Mouse (Mus musculus): ENCODE measurements around the gene Apol8. TPM values are rescaled to one million over a fixed set of nuclear protein-coding genes. Genes with fewer than 3 reads are reported as not detected.

Gene Apol8
- polyA plus RNA-seq, 1 experiment from 2014 or later, result not detected

GRCm38 (mm10) chr15:77799491-77800474 is 43.0 kb upstream of the Apol8 start:
- Histone ChIP-seq H3K9ac (ENCODE audit: low read depth, low read length) (0 out of 2 replicates have a peak overlapping the region, but pooled peaks have one; percentile 46), H3K36me3 (ENCODE audit: control insufficient read depth, insufficient read depth, low read length) (peaks cover 26% of the 10 kb centered on the region), H3K27ac (replicated peaks; ENCODE audit: low read depth, low read length) (peak overlapping the region; percentile 88), H3K4me1 (ENCODE audit: control insufficient read depth, insufficient read depth, low read length) (peaks cover 24% of the 10 kb centered on the region), H3K9me3 (ENCODE audit: control insufficient read depth, low read length) (no peaks in the 10 kb centered on the region), H3K4me2 (ENCODE audit: low read depth, low read length) (no peak overlapping the region), H3K27me3 (replicated peaks; ENCODE audit: control insufficient read depth, insufficient read depth, low read length) (no peaks in the 10 kb centered on the region), H3K4me3 (ENCODE audit: low read depth, low read length) (no peak overlapping the region)
- ATAC-seq (ENCODE audit: low read depth) (no peak), DNase-seq (ENCODE audit: low spot score) (no peak)
- WGBS, result 79% methylated on average over 8 of the region's 8 CpGs

GRCm38 (mm10) chr15:77798664-77799490 is 42.1 kb upstream of the Apol8 start:
- H3K4me3 ChIP-seq (ENCODE audit: low read depth, low read length), result no peak overlapping the region
- H3K9me3 ChIP-seq (ENCODE audit: control insufficient read depth, low read length), result no peaks in the 10 kb centered on the region
- H3K4me2 ChIP-seq (ENCODE audit: low read depth, low read length), result peak overlapping the region; percentile 7
- peak; percentile 93 for ATAC-seq (ENCODE audit: low read depth)
- no peaks in the 10 kb centered on the region for H3K27me3 ChIP-seq (replicated peaks; ENCODE audit: control insufficient read depth, insufficient read depth, low read length)
- 14% methylated on average over 14 of the region's 14 CpGs for WGBS
- peak; percentile 92 for DNase-seq (ENCODE audit: low spot score)
- peak overlapping the region; percentile 88 for H3K27ac ChIP-seq (replicated peaks; ENCODE audit: low read depth, low read length)
- peak overlapping the region; percentile 46 for H3K9ac ChIP-seq (ENCODE audit: low read depth, low read length)
- peaks cover 18% of the 10 kb centered on the region for H3K36me3 ChIP-seq (ENCODE audit: control insufficient read depth, insufficient read depth, low read length)
- H3K4me1 ChIP-seq (ENCODE audit: control insufficient read depth, insufficient read depth, low read length), result peaks cover 24% of the 10 kb centered on the region

DNA sequence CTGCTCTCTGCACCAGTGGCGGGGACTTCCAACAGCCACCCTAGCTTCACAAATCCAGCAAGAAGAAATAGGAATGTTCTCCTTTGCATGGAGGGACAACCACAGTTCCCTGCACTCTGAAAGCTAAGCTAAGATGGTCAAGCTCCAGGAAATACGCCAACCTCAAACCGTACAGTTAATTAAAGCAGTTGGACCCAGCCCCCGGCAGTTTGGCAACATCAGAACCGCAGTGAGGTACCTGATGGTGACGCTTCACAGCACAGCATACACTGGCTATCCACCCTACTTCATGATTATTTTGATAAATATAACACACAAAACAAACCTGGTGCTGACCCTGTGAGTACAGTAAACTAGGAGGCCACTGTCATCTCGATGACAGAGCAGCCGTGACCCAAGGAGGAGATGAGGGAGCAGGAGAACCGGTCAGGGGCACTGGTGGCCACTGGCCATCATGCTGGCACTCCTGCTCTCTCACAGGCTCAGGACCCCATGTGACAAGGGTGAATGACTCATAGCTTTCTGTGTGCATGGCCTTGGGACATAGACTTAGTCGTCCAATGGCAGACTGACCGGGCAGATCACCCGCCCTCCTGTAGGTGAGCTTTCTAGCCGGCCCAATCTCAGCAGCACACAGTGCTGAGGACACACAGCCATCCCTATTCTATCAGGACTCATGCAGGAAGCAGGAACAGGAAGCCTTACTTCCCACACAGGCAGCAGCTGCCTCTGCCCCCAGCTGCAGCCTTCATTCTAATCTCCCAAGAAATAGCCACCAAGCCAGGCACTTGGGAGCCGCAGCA is 41.0 kb upstream of the Apol8 start:
- Histone ChIP-seq H3K27ac (replicated peaks; ENCODE audit: low read depth, low read length) (peak overlapping the region; percentile 88), H3K27me3 (replicated peaks; ENCODE audit: control insufficient read depth, insufficient read depth, low read length) (no peaks in the 10 kb centered on the region), H3K4me3 (ENCODE audit: low read depth, low read length) (no peak overlapping the region), H3K9me3 (ENCODE audit: control insufficient read depth, low read length) (no peaks in the 10 kb centered on the region), H3K4me1 (ENCODE audit: control insufficient read depth, insufficient read depth, low read length) (peaks cover 24% of the 10 kb centered on the region), H3K4me2 (ENCODE audit: low read depth, low read length) (0 out of 2 replicates have a peak overlapping the region, but pooled peaks have one; percentile 10), H3K36me3 (ENCODE audit: control insufficient read depth, insufficient read depth, low read length) (peaks cover 11% of the 10 kb centered on the region), H3K9ac (ENCODE audit: low read depth, low read length) (peak overlapping the region; percentile 46; the same call in 1 of the 2 replicates)
- 75% methylated on average over 11 of the region's 14 CpGs for whole genome bisulfite sequencing
- no peak for DNase-seq (ENCODE audit: low spot score)
- no peak for ATAC-seq (ENCODE audit: low read depth)

- Histone ChIP-seq H3K36me3 (ENCODE audit: control insufficient read depth, insufficient read depth, low read length) (peaks cover 21% of the 10 kb centered on the region), H3K27me3 (replicated peaks; ENCODE audit: control insufficient read depth, insufficient read depth, low read length) (no peaks in the 10 kb centered on the region), H3K9me3 (ENCODE audit: control insufficient read depth, low read length) (no peaks in the 10 kb centered on the region), H3K9ac (ENCODE audit: low read depth, low read length) (no peak overlapping the region), H3K4me2 (ENCODE audit: low read depth, low read length) (no peak overlapping the region), H3K4me1 (ENCODE audit: control insufficient read depth, insufficient read depth, low read length) (peaks cover 24% of the 10 kb centered on the region), H3K4me3 (ENCODE audit: low read depth, low read length) (no peak overlapping the region), H3K27ac (replicated peaks; ENCODE audit: low read depth, low read length) (no peak overlapping the region)
- ATAC-seq (ENCODE audit: low read depth) (no peak), DNase-seq (ENCODE audit: low spot score) (no peak)
- 93% methylated on average over 26 of the region's 26 CpGs for WGBS
Observed at GRCm38 (mm10) chr15:77796409-77797035, 39.7 kb upstream of the Apol8 start.

DNA sequence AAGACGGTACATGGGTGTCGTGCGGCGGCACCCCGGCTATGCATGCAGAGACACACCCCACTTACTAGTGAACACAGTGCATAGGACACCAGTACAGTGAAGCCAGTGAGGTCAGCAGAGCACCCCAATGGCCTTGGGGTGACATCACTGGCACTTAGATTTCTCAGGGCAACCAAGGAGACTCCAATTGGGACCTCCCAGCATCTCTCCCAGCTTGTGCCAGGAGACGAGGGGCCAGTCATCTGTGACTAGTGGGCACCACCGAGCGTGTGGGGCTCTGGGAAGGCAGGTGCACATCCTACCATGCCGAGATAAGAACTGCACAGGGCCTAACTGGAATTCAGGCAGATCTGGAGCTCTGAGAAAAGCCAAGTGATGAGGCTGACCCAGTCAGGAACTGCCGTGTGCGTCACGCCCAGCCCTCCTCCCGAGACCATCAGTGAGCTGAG is 38.1 kb upstream of the Apol8 start:
- Histone ChIP-seq H3K4me1 (ENCODE audit: control insufficient read depth, insufficient read depth, low read length) (peaks cover 24% of the 10 kb centered on the region), H3K9ac (ENCODE audit: low read depth, low read length) (no peak overlapping the region), H3K27ac (replicated peaks; ENCODE audit: low read depth, low read length) (no peak overlapping the region), H3K36me3 (ENCODE audit: control insufficient read depth, insufficient read depth, low read length) (peaks cover 36% of the 10 kb centered on the region), H3K4me2 (ENCODE audit: low read depth, low read length) (no peak overlapping the region), H3K27me3 (replicated peaks; ENCODE audit: control insufficient read depth, insufficient read depth, low read length) (no peaks in the 10 kb centered on the region), H3K9me3 (ENCODE audit: control insufficient read depth, low read length) (no peaks in the 10 kb centered on the region), H3K4me3 (ENCODE audit: low read depth, low read length) (no peak overlapping the region)
- DNase-seq (ENCODE audit: low spot score), result no peak
- 84% methylated on average over 13 of the region's 13 CpGs for WGBS
- no peak for ATAC-seq (ENCODE audit: low read depth)

GRCm38 (mm10) chr15:77794138-77794907 is 37.5 kb upstream of the Apol8 start:
- Histone ChIP-seq H3K4me1 (ENCODE audit: control insufficient read depth, insufficient read depth, low read length) (peaks cover 17% of the 10 kb centered on the region), H3K4me2 (ENCODE audit: low read depth, low read length) (no peak overlapping the region), H3K4me3 (ENCODE audit: low read depth, low read length) (no peak overlapping the region), H3K36me3 (ENCODE audit: control insufficient read depth, insufficient read depth, low read length) (peaks cover 43% of the 10 kb centered on the region), H3K9ac (ENCODE audit: low read depth, low read length) (no peak overlapping the region), H3K27ac (replicated peaks; ENCODE audit: low read depth, low read length) (no peak overlapping the region), H3K27me3 (replicated peaks; ENCODE audit: control insufficient read depth, insufficient read depth, low read length) (no peaks in the 10 kb centered on the region), H3K9me3 (ENCODE audit: control insufficient read depth, low read length) (no peaks in the 10 kb centered on the region)
- WGBS, result 81% methylated on average over 12 of the region's 13 CpGs
- DNase-seq (ENCODE audit: low spot score) (no peak), ATAC-seq (ENCODE audit: low read depth) (no peak)

DNA sequence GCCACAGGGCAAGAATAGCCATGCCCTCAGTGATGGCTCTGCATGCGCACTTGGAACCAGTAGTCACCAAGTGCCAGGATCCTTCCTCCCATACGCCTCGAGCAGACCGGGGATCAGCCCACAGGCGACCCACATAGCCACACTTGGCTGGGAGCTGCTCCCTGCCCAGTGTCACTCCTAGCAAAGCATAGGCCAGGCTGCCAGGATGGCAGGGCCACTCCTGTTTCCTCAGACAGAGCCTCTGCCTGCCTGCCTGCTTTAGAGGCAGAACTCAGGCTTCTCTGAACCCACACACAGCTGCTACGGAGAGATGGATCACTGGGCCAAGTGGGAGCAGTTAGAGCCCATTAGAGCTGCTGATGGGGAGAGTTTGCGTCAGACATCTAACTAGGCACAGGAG is 36.8 kb upstream of the Apol8 start:
- H3K9ac ChIP-seq (ENCODE audit: low read depth, low read length), result no peak overlapping the region
- DNase-seq (ENCODE audit: low spot score), result no peak
- no peak overlapping the region for H3K27ac ChIP-seq (replicated peaks; ENCODE audit: low read depth, low read length)
- H3K4me3 ChIP-seq (ENCODE audit: low read depth, low read length), result no peak overlapping the region
- no peaks in the 10 kb centered on the region for H3K9me3 ChIP-seq (ENCODE audit: control insufficient read depth, low read length)
- H3K4me2 ChIP-seq (ENCODE audit: low read depth, low read length), result no peak overlapping the region
- peaks cover 10% of the 10 kb centered on the region for H3K4me1 ChIP-seq (ENCODE audit: control insufficient read depth, insufficient read depth, low read length)
- peaks cover 50% of the 10 kb centered on the region for H3K36me3 ChIP-seq (ENCODE audit: control insufficient read depth, insufficient read depth, low read length)
- ATAC-seq (ENCODE audit: low read depth), result no peak
- no peaks in the 10 kb centered on the region for H3K27me3 ChIP-seq (replicated peaks; ENCODE audit: control insufficient read depth, insufficient read depth, low read length)
- WGBS, result 83% methylated on average over 7 of the region's 7 CpGs
